Mouse (Mus musculus) G1E (cell line): Measurements from ENCODE around the gene Ampd2.

Experiments used
- CTCF ChIP-seq: IDR thresholded peaks from 2 replicates; pipeline ENCODE4 v1.5.1; 2012; ENCODE audit warnings: low read depth, low read length, inconsistent platforms, mixed read lengths
- POLR2AphosphoS5 ChIP-seq: IDR thresholded peaks from 2 replicates; pipeline ENCODE4 v1.6.1; 2012; ENCODE audit warnings: low read depth, low read length, inconsistent platforms; ENCODE audit not compliant: insufficient replicate concordance

GRCm38 (mm10) chr3:108128520-108128919 lies 42.1 kb upstream of the Ampd2 start:
- TF ChIP-seq CTCF: no peak
- TF ChIP-seq POLR2AphosphoS5: no peak
